Mouse (Mus musculus): ENCODE results near the gene Taf6l. TPM values are rescaled to one million over a fixed set of nuclear protein-coding genes. Genes with fewer than 3 reads are reported as not detected.

Gene Taf6l
- 18.0 TPM for polyA plus RNA-seq (2017; shearing (Covaris generic))

GRCm38 (mm10) chr19:8786008-8786781 is at the start of gene Taf6l:
Gene Taf6l, minus strand, starts transcription at chr19:8786417.

GRCm38 (mm10) chr19:8829660-8830059 is 43.4 kb upstream of the Taf6l start, which contains the start of gene AC129217.1:
Gene AC129217.1, plus strand, starts transcription at chr19:8829773.

GRCm38 (mm10) chr19:8819596-8820423 is 33.6 kb upstream of the Taf6l start, which contains the start of gene Hnrnpul2:
Gene Hnrnpul2, plus strand, starts transcription at chr19:8820010.

GRCm38 (mm10) chr19:8818801-8819595 is 32.8 kb upstream of the Taf6l start, which contains the start of gene Ttc9c:
Gene Ttc9c, minus strand, starts transcription at chr19:8819333.

GRCm38 (mm10) chr19:8802130-8802821 is 16.1 kb upstream of the Taf6l start, which contains the start of gene Zbtb3:
Gene Zbtb3, plus strand, starts transcription at chr19:8802555.

GRCm38 (mm10) chr19:8798264-8798946 is 12.2 kb upstream of the Taf6l start, which contains the start of gene Polr2g:
Gene Polr2g, minus strand, starts transcription at chr19:8798577.

GRCm38 (mm10) chr19:8774086-8774835 is 12.0 kb downstream of the Taf6l start, which contains the start of gene Tmem179b:
Gene Tmem179b, minus strand, starts transcription at chr19:8774467.

GRCm38 (mm10) chr19:8770567-8771270 is 15.5 kb downstream of the Taf6l start, which contains the start of gene Tmem223:
Gene Tmem223, plus strand, starts transcription at chr19:8770996.

GRCm38 (mm10) chr19:8756635-8757387 is 29.4 kb downstream of the Taf6l start, which contains the start of gene Nxf1:
Gene Nxf1, plus strand, starts transcription at chr19:8757073.

GRCm38 (mm10) chr19:8741243-8741869 is 44.9 kb downstream of the Taf6l start, which contains the start of gene Stx5a:
Gene Stx5a, plus strand, starts transcription at chr19:8741413.

GRCm38 (mm10) chr19:8740603-8741002 is 45.6 kb downstream of the Taf6l start, which contains the start of gene 1700092M07Rik:
Gene 1700092M07Rik, plus strand, starts transcription at chr19:8740718.

GRCm38 (mm10) chr19:8735389-8736159 is 50.6 kb downstream of the Taf6l start, which contains the start of gene Wdr74:
Gene Wdr74, plus strand, starts transcription at chr19:8735827.

Other genes starting within 250 kb of the Taf6l start
- not detected for gene Slc22a8, start 195.2 kb downstream of the Taf6l start, polyA plus RNA-seq (2017; shearing (Covaris generic))
- not detected for gene Slc22a6, start 168.4 kb downstream of the Taf6l start, polyA plus RNA-seq (2017; shearing (Covaris generic))
- not detected for gene Chrm1, start 122.6 kb downstream of the Taf6l start, polyA plus RNA-seq (2017; shearing (Covaris generic))
- 136 TPM for gene Slc3a2, start 63.0 kb downstream of the Taf6l start, polyA plus RNA-seq (2017; shearing (Covaris generic))
- gene Wdr74, start 50.6 kb downstream of the Taf6l start, polyA plus RNA-seq (2017; shearing (Covaris generic)) = 83.3 TPM
- gene 1700092M07Rik, start 45.7 kb downstream of the Taf6l start, polyA plus RNA-seq (2017; shearing (Covaris generic)) = 1.5 TPM
- gene Stx5a, start 45.0 kb downstream of the Taf6l start, polyA plus RNA-seq (2017; shearing (Covaris generic)) = 164 TPM
- 263 TPM for gene Nxf1, start 29.3 kb downstream of the Taf6l start, polyA plus RNA-seq (2017; shearing (Covaris generic))
- 104 TPM for gene Tmem223, start 15.4 kb downstream of the Taf6l start, polyA plus RNA-seq (2017; shearing (Covaris generic))
- 161 TPM for gene Tmem179b, start 11.9 kb downstream of the Taf6l start, polyA plus RNA-seq (2017; shearing (Covaris generic))
- gene Polr2g, start 12.2 kb upstream of the Taf6l start, polyA plus RNA-seq (2017; shearing (Covaris generic)) = 150 TPM
- gene Zbtb3, start 16.1 kb upstream of the Taf6l start, polyA plus RNA-seq (2017; shearing (Covaris generic)) = 1.6 TPM
- 39.7 TPM for gene Ttc9c, start 32.9 kb upstream of the Taf6l start, polyA plus RNA-seq (2017; shearing (Covaris generic))
- 13.3 TPM for gene Hnrnpul2, start 33.6 kb upstream of the Taf6l start, polyA plus RNA-seq (2017; shearing (Covaris generic))
- 1.7 TPM for gene AC129217.1, start 43.4 kb upstream of the Taf6l start, polyA plus RNA-seq (2017; shearing (Covaris generic))
- 86.8 TPM for gene Bscl2, start 51.0 kb upstream of the Taf6l start, polyA plus RNA-seq (2017; shearing (Covaris generic))
- 0.13 TPM for gene Gng3, start 52.8 kb upstream of the Taf6l start, polyA plus RNA-seq (2017; shearing (Covaris generic))
- gene Lrrn4cl, start 64.4 kb upstream of the Taf6l start, polyA plus RNA-seq (2017; shearing (Covaris generic)) = 0.12 TPM
- gene Ubxn1, start 85.1 kb upstream of the Taf6l start, polyA plus RNA-seq (2017; shearing (Covaris generic)) = 169 TPM
- gene Uqcc3, start 94.5 kb upstream of the Taf6l start, polyA plus RNA-seq (2017; shearing (Covaris generic)) = 77.7 TPM
- gene Lbhd1, start 97.3 kb upstream of the Taf6l start, polyA plus RNA-seq (2017; shearing (Covaris generic)) = 85.0 TPM
- gene Gm49403, start 97.5 kb upstream of the Taf6l start, polyA plus RNA-seq (2017; shearing (Covaris generic)) = not detected
- gene 1810009A15Rik, start 102.4 kb upstream of the Taf6l start, polyA plus RNA-seq (2017; shearing (Covaris generic)) = 54.2 TPM
- gene Gm49416, start 102.5 kb upstream of the Taf6l start, polyA plus RNA-seq (2017; shearing (Covaris generic)) = not detected
- gene Ints5, start 106.6 kb upstream of the Taf6l start, polyA plus RNA-seq (2017; shearing (Covaris generic)) = 36.7 TPM
- 119 TPM for gene Ganab, start 111.7 kb upstream of the Taf6l start, polyA plus RNA-seq (2017; shearing (Covaris generic))
- gene B3gat3, start 134.0 kb upstream of the Taf6l start, polyA plus RNA-seq (2017; shearing (Covaris generic)) = 57.2 TPM
- 7.8 TPM for gene Rom1, start 142.9 kb upstream of the Taf6l start, polyA plus RNA-seq (2017; shearing (Covaris generic))
- gene Eml3, start 143.1 kb upstream of the Taf6l start, polyA plus RNA-seq (2017; shearing (Covaris generic)) = 86.7 TPM
- 250 TPM for gene Mta2, start 155.5 kb upstream of the Taf6l start, polyA plus RNA-seq (2017; shearing (Covaris generic))
- 38.1 TPM for gene Tut1, start 167.4 kb upstream of the Taf6l start, polyA plus RNA-seq (2017; shearing (Covaris generic))
- gene Eef1g, start 180.6 kb upstream of the Taf6l start, polyA plus RNA-seq (2017; shearing (Covaris generic)) = 294 TPM
- 46.1 TPM for gene Ahnak, start 202.9 kb upstream of the Taf6l start, polyA plus RNA-seq (2017; shearing (Covaris generic))